Mouse (Mus musculus) forebrain, embryonic 13.5 days (tissue): ENCODE results near the gene Grik4. TPM values are rescaled to one million over a fixed set of nuclear protein-coding genes. Genes with fewer than 3 reads are reported as not detected.

Source experiments
- ATAC-seq: fragments of 200-750 bp; cut with Nextera tagmentation; 2 replicates; pipeline ENCODE4 v1.8.0; 2017
- H3K27ac ChIP-seq: fragments of 300-500 bp; sonication (generic); 2 replicates; pipeline ENCODE4 v1.5.1; 2015; ENCODE audit warnings: inconsistent platforms, mild to moderate bottlenecking, moderate library complexity
- H3K27me3 ChIP-seq: fragments of 300-500 bp; sonication (generic); 2 replicates; pipeline ENCODE4 v1.6.1; 2015; ENCODE audit warnings: mild to moderate bottlenecking, inconsistent platforms
- H3K36me3 ChIP-seq: fragments of 300-500 bp; sonication (generic); 2 replicates; pipeline ENCODE4 v1.6.1; 2015; ENCODE audit warnings: mild to moderate bottlenecking, inconsistent platforms; ENCODE audit not compliant: poor library complexity, severe bottlenecking
- H3K4me1 ChIP-seq: fragments of 300-500 bp; sonication (generic); 2 replicates; pipeline ENCODE4 v1.6.1; 2015; ENCODE audit warnings: inconsistent platforms
- H3K4me2 ChIP-seq: fragments of 300-500 bp; sonication (generic); 2 replicates; pipeline ENCODE4 v1.6.1; 2015; ENCODE audit warnings: inconsistent platforms, mild to moderate bottlenecking, moderate library complexity
- H3K4me3 ChIP-seq: fragments of 300-500 bp; sonication (generic); 2 replicates; pipeline ENCODE4 v1.5.1; 2015; ENCODE audit warnings: mild to moderate bottlenecking, inconsistent platforms
- H3K9ac ChIP-seq: fragments of 300-500 bp; sonication (generic); 2 replicates; pipeline ENCODE4 v1.6.1; 2015; ENCODE audit warnings: mild to moderate bottlenecking, inconsistent platforms
- H3K9me3 ChIP-seq: fragments of 300-500 bp; sonication (generic); replicated peaks from 2 replicates; pipeline ENCODE4 v1.6.1; 2016; ENCODE audit warnings: inconsistent platforms
- WGBS: fragments of 180-500 bp; shearing (Covaris S2); methylation state at CpG from one replicate; pipeline ENCODE4 v1.1.7; 2015; 5-methylcytosine and 5-hydroxymethylcytosine counted together
- polyA plus RNA-seq: library from polyadenylated mRNA; unstranded; fragments of >200 nt; fragmentation: Nextera tagmentation; extraction: Ambion mirVana; gene quantifications from 2 replicates; pipeline ENCODE4 v1.2.1, GENCODE M21; 2015

The Grik4 gene
- polyA plus RNA-seq, 1 experiment from 2014 or later, result 2.4 TPM

DNA sequence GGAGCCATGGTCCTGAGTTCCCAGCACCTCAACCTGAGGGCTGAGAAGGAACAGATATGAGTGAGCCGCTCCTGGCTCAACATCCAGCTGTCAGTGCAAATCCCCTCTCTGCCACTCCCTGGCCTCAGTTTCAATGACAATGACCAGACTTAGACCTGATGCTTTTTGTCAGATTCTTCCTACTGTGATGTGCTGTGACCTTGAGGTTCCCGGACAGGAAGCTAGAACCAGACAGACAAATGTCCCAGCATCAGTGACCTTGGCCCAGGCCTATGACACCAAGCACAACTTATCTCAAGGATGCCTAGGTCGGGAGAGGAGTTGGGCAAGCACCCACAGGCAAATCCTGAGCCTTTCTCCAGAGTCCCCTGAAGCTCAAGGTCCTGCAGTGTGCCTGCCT is 86.5 kb downstream of the Grik4 start:
- Histone ChIP-seq H3K4me2 (no peak overlapping the region), H3K36me3 (no peaks in the 10 kb centered on the region), H3K9me3 (no peaks in the 10 kb centered on the region), H3K9ac (no peak overlapping the region), H3K27me3 (no peaks in the 10 kb centered on the region; the same call in 1 of the 2 replicates), H3K4me1 (no peaks in the 10 kb centered on the region), H3K27ac (no peak overlapping the region), H3K4me3 (no peak overlapping the region)
- no peak for ATAC-seq
- WGBS, result 87% methylated on average over 3 of the region's 3 CpGs

DNA sequence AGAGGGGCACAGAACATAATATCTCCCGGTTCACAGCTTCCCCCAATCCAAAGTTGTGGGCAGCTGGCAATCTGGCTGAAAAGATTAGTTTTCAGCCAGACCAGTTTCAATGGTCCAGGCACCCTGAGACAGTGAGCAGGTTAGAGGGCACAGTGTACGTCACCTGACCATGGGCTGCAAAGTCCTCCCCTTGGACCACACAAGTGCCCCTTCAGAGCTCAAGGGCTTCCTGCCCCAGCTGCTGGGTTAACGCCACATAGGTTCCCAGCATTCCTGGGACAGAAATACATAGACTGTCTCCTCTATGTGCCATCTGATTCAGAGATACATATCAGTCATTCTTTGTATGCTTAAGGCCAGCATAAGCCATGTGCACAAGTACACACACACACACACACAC is 91.2 kb downstream of the Grik4 start:
- Histone ChIP-seq H3K9ac (no peak overlapping the region), H3K27ac (no peak overlapping the region), H3K4me2 (no peak overlapping the region), H3K4me1 (peaks cover 4% of the 10 kb centered on the region; the same call in 1 of the 2 replicates), H3K36me3 (no peaks in the 10 kb centered on the region), H3K27me3 (0 out of 2 replicates have a peak, but pooled peaks cover 2% of the 10 kb centered on the region), H3K4me3 (no peak overlapping the region), H3K9me3 (no peaks in the 10 kb centered on the region)
- 88% methylated on average over 3 of the region's 3 CpGs for WGBS
- ATAC-seq, result no peak

DNA sequence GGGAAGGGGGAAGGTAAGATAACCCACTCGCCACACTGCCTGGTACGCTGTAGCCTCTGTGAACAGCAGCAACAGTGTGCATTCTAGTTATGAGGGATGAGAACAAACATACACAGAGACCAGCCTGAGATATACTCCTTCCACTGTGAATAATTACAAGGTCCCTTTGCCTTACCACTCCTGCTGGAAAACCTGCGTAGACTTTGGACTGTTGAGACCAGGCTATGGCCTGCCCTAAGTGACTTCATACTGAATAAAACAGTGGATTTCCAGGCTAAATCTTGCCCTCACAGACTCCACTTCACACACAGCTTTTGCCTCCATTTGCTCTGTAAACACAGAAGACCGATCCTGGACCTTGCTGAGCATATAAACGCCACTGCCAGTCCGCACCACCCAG is 94.2 kb downstream of the Grik4 start:
- Histone ChIP-seq H3K27me3 (0 out of 2 replicates have a peak, but pooled peaks cover 2% of the 10 kb centered on the region), H3K36me3 (no peaks in the 10 kb centered on the region), H3K4me1 (peaks cover 15% of the 10 kb centered on the region), H3K9ac (no peak overlapping the region), H3K9me3 (no peaks in the 10 kb centered on the region), H3K4me2 (no peak overlapping the region), H3K4me3 (no peak overlapping the region), H3K27ac (no peak overlapping the region)
- ATAC-seq, result no peak
- WGBS, result 87% methylated on average over 6 of the region's 6 CpGs

DNA sequence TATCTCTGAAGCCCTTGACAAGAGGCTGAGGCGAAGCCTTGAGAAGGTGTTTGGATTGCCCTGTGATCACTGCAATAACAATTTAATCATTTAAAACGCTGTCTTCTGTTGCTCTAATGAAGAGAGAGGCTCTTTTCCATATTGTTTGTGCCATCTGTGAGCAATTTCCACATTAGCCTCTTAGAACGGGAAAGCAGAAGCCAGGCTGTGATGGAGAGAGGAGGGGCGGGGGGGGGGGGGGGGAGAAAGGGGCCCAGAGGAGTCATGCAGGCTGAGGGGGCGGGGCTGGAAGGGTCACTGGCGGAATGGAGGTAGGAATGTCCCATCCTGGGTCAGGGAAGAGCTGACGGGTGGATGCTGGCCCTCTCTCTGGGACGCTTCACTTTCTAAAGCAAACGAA is 96.2 kb downstream of the Grik4 start:
- peaks cover 20% of the 10 kb centered on the region for H3K4me1 ChIP-seq
- H3K4me2 ChIP-seq, result no peak overlapping the region
- H3K9ac ChIP-seq, result no peak overlapping the region
- no peak overlapping the region for H3K4me3 ChIP-seq
- no peak overlapping the region for H3K27ac ChIP-seq
- H3K36me3 ChIP-seq, result no peaks in the 10 kb centered on the region
- H3K27me3 ChIP-seq, result 0 out of 2 replicates have a peak, but pooled peaks cover 2% of the 10 kb centered on the region
- H3K9me3 ChIP-seq, result no peaks in the 10 kb centered on the region
- 21% methylated on average over 8 of the region's 9 CpGs for WGBS
- no peak for ATAC-seq

DNA sequence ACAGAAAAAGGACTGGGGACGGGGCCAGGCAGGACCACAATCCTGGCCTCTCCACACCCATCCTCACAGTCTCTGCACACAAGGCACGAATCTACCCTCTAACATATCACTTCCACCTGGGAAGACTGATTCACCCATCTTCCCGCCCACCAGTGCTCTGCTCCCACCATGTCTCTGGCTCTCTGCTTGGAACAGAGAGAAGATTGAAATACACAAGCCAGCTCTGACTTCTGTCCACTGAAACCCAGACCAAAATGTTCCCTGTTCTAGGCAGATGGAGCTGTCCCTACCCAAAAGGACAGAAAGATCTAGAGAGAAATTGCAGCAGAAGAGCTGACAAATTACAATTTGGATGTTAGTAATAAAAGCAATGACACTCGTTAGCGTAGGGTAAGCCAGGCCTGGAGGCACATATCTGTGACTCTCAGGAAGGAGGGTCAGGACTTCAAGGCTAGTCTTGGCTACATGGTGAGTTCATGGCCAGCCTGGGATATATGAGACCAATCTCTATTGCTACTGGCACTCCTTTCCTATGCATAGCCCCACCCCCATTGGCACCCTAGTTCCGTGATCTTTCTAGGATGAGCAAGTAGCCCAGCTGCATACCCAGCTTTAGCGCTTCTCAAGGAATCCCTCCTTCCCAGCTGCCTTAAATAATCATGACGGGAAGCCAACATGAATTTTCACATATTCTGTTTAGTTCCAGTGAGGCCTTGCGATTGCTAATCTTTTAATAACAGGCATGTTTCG is 97.4 kb downstream of the Grik4 start:
- 85% methylated on average over 10 of the region's 10 CpGs for WGBS
- H3K4me1 ChIP-seq, result peaks cover 20% of the 10 kb centered on the region
- H3K36me3 ChIP-seq, result no peaks in the 10 kb centered on the region
- H3K27me3 ChIP-seq, result 0 out of 2 replicates have a peak, but pooled peaks cover 2% of the 10 kb centered on the region
- H3K4me3 ChIP-seq, result no peak overlapping the region
- H3K4me2 ChIP-seq, result no peak overlapping the region
- ATAC-seq, result no peak
- H3K9ac ChIP-seq, result no peak overlapping the region
- H3K27ac ChIP-seq, result no peak overlapping the region
- no peaks in the 10 kb centered on the region for H3K9me3 ChIP-seq

DNA sequence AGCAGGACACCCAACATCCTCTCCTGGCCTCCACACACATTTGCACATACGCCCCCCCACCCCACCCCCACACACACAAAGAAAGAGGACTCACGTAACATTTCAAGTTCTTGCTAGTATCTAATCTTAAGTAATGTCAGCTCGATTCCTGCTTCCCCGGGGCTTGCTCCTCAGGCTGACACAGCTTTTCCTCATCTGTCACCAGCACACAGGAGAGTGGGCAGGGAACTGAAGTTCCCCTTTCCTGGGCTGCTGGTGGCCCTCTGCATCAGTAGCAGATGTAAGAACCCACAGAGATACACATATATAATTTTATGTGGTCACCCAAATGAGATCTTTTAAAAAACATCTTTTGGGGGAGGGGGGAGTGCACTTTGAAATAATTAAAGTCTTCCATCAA is 98.2 kb downstream of the Grik4 start:
- Histone ChIP-seq H3K36me3 (no peaks in the 10 kb centered on the region), H3K27me3 (no peaks in the 10 kb centered on the region), H3K4me2 (no peak overlapping the region), H3K9me3 (no peaks in the 10 kb centered on the region), H3K27ac (no peak overlapping the region), H3K4me3 (no peak overlapping the region), H3K9ac (no peak overlapping the region), H3K4me1 (peaks cover 20% of the 10 kb centered on the region)
- no peak for ATAC-seq
- 90% methylated on average over 4 of the region's 4 CpGs for WGBS

DNA sequence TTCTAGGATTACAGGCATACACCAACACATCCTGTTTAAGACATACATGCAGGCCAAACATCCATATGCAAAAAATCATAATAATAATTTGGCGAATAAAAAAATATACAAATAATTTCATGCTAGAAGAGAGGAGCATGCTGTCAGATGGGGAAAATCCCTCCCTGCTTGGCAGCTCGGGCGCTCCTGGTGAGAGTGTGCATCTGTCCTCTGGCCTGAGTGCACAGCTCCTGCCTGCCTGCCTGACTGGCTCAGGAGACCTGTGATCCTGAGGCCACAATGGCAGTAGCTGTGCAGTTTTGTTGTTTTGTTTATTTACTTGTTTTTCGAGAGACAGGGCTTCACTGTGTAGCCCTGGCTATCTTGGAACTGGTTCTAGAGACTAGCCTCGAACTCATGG is 100.0 kb downstream of the Grik4 start:
- ATAC-seq, result no peak
- Histone ChIP-seq H3K4me3 (no peak overlapping the region), H3K9me3 (no peaks in the 10 kb centered on the region), H3K27me3 (no peaks in the 10 kb centered on the region), H3K4me2 (no peak overlapping the region), H3K27ac (no peak overlapping the region), H3K9ac (no peak overlapping the region), H3K36me3 (no peaks in the 10 kb centered on the region), H3K4me1 (peaks cover 20% of the 10 kb centered on the region)
- 92% methylated on average over 5 of the region's 5 CpGs for WGBS

DNA sequence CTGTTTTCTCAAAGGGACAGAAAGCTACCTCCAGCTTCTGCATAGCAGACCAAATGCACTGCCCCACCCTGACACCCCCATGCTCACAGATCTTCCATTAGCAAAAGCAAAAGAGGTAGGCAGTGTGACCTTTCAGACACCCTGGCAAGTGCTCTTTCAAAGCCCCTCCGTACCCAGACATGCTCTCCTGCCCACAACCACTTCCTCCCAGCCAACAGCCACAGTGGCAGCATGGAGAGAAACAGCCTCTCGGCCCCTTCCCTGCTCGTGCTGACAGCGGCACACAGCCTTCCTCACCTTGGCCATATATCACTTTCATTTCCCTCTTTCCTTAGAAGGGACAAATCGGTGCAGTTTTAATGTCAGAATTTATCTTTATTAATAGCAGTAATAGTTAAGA is 106.0 kb downstream of the Grik4 start:
- Histone ChIP-seq H3K4me2 (no peak overlapping the region), H3K4me3 (no peak overlapping the region), H3K36me3 (no peaks in the 10 kb centered on the region), H3K9ac (no peak overlapping the region), H3K27ac (no peak overlapping the region), H3K9me3 (no peaks in the 10 kb centered on the region), H3K4me1 (0 out of 2 replicates have a peak, but pooled peaks cover under 1% of the 10 kb centered on the region), H3K27me3 (no peaks in the 10 kb centered on the region)
- ATAC-seq, result no peak
- WGBS, result 89% methylated on average over 5 of the region's 5 CpGs

DNA sequence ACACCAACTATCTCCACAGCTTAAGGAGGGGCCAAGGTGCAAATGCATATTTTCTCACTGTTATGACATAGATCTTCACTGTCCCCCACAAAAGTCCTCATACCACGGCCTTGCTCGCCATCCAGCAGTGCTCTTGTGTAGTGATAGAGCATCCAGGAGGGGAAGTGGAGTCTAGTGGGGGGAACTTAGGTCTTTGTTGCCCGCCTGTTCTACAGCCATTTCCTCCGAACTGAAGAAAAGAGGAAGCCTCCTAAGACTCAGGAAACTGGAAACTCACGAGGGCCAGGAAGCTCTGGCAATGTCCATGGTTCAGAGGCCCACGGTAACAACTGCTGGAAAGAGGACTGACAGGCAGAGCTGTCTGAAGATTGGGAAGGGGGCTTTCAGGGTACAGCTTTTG is 106.8 kb downstream of the Grik4 start:
- Histone ChIP-seq H3K9ac (no peak overlapping the region), H3K36me3 (no peaks in the 10 kb centered on the region), H3K4me2 (no peak overlapping the region), H3K27ac (no peak overlapping the region), H3K4me3 (no peak overlapping the region), H3K9me3 (no peaks in the 10 kb centered on the region), H3K27me3 (no peaks in the 10 kb centered on the region), H3K4me1 (no peaks in the 10 kb centered on the region)
- 81% methylated on average over 6 of the region's 6 CpGs for WGBS
- no peak for ATAC-seq

DNA sequence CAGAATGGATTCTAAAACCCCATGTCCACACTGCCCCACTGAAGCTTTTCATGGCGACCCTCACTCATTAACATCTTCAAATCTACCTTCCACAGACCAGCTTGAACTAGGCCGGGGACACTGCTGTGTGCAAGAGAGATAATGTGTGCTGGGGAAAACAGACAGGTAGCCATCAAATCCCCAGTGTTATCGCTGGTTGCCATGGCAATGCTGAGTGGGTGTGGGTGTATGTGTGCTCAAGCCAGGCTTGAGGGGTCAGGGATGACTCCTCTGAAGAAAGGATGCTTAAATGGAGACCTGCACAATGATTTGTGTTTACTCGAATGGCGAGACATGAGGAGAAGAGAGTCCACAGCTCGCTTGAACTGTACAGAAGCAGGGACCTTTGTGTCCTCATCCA is 112.7 kb downstream of the Grik4 start:
- Histone ChIP-seq H3K27ac (no peak overlapping the region), H3K27me3 (no peaks in the 10 kb centered on the region), H3K4me2 (no peak overlapping the region), H3K4me1 (no peaks in the 10 kb centered on the region), H3K9ac (no peak overlapping the region), H3K4me3 (no peak overlapping the region), H3K36me3 (no peaks in the 10 kb centered on the region), H3K9me3 (no peaks in the 10 kb centered on the region)
- ATAC-seq, result no peak
- WGBS, result 82% methylated on average over 6 of the region's 6 CpGs

DNA sequence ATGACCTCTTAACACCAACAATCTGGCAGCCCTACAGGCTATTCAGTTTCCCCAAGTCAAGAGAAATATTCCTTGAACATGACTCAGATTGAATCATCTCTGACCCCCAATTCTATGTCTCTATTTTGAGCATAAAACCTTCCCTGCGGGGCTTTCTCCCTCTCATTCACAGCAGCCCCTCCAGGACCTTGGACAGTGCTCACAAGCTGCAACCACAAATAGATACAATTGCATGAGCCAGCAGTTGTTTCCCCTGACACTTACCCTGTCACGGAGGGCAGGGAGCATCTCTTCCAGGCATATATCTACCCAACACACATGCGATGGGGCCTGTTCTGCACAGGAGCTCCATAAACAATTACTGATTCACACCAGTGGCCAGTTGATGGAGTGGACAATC is 125.0 kb downstream of the Grik4 start:
- H3K9me3 ChIP-seq, result no peaks in the 10 kb centered on the region
- H3K4me1 ChIP-seq, result no peaks in the 10 kb centered on the region
- no peaks in the 10 kb centered on the region for H3K36me3 ChIP-seq
- no peak overlapping the region for H3K9ac ChIP-seq
- H3K4me3 ChIP-seq, result no peak overlapping the region
- H3K27me3 ChIP-seq, result no peaks in the 10 kb centered on the region
- ATAC-seq, result no peak
- 57% methylated on average over 3 of the region's 3 CpGs for WGBS
- H3K4me2 ChIP-seq, result no peak overlapping the region
- H3K27ac ChIP-seq, result no peak overlapping the region

DNA sequence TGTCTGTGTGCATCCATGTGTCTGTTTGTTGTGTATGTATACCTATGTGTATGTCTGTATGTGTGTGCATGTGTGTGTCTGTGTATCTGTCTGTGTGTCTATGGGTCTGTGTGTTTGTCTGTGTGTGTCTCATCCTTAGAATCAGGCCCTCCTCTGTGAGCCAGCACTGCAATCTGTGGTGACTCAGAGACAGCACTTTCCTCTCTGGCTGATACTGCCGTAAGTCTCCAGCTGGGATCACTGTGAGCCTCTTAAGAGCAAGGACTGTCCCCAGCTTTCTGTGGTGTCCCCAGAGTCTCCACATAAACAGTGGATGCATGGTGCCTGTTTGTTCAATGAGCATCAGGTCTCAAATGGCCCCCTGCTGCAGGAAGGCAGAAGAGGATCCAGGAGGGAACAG is 127.5 kb downstream of the Grik4 start:
- no peaks in the 10 kb centered on the region for H3K4me1 ChIP-seq
- ATAC-seq, result no peak
- H3K9ac ChIP-seq, result no peak overlapping the region
- no peak overlapping the region for H3K27ac ChIP-seq
- WGBS, result 93% methylated on average over 1 of the region's 1 CpGs
- no peaks in the 10 kb centered on the region for H3K27me3 ChIP-seq
- H3K36me3 ChIP-seq, result no peaks in the 10 kb centered on the region
- H3K4me2 ChIP-seq, result no peak overlapping the region
- no peaks in the 10 kb centered on the region for H3K9me3 ChIP-seq
- no peak overlapping the region for H3K4me3 ChIP-seq

DNA sequence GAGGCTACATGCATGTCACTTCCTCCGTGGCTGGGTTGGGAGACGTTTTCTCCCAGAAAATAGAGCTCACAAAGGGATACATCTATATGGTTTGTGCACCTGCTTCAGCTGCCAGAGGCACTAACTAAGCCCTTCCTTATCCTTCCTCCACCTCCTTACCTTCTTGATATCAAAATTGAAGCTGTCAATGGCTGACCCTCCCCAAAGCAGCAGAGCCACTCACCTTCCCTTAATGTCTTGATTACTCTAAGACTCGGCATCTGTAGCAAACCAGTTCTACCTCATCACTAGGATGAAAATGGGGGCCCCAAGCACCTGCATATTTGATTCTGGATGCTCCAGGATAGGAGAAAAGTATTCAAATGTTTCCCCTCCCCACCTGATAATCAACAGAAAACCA is 135.1 kb downstream of the Grik4 start:
- no peak for ATAC-seq

More for the DNA sequence above, 135.1 kb downstream of the Grik4 start:
- no peaks in the 10 kb centered on the region for H3K9me3 ChIP-seq
- no peaks in the 10 kb centered on the region for H3K36me3 ChIP-seq
- 92% methylated on average over 3 of the region's 3 CpGs for WGBS
- H3K4me1 ChIP-seq, result no peaks in the 10 kb centered on the region
- H3K4me2 ChIP-seq, result no peak overlapping the region
- no peak overlapping the region for H3K27ac ChIP-seq
- no peak overlapping the region for H3K4me3 ChIP-seq
- H3K9ac ChIP-seq, result no peak overlapping the region
- no peaks in the 10 kb centered on the region for H3K27me3 ChIP-seq
